Mouse (Mus musculus): ENCODE measurements around the gene Gng7.

Gng7 gene

DNA sequence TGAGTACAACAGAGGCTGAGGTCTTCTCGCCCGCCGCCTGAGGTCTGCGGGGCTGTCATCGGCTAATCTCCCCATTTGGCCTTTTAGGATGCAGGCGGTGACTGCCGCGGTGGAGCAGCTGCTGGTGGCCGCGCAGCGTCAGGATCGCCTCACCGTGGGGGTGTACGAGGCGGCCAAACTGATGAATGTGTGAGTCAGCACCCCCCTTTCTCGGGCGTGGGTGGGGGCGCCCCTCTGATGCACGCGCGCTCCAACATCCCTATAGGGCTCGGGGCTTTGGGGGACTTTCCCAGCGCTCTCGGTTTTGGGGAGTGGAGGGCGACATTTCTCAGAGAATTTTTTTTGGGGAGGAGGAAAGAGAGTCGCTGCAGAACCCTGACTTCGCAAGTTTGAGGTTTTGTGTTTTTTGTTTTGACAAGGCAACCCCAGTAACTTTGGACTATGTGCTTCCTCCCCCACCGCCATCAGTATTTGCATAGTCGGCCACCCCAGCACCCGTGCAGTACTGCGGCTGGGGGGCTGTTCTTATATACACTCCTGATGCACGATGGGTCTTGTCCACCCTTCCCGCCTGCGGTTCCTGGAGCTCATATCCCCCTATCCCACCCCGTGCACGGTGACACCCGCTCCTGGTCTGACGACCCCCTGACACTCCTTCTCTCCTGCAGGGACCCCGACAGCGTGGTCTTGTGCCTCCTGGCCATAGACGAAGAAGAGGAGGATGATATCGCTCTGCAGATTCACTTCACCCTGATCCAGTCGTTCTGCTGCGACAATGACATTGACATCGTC, 84.2 kb downstream of the Gng7 start:
- in situ Hi-C loops (cut with MboI), result no loop called here

- in situ Hi-C loops (cut with MboI), result loop anchor here (5.0 kb wide), 1 partner anchor 68 kb away; no protein-coding TSS in a partner anchor
Observed at GRCm38 (mm10) chr10:80929299-80930226, 85.2 kb downstream of the Gng7 start, which contains the start of gene Gadd45b. Gene Gadd45b, plus strand, starts transcription at chr10:80930073.

GRCm38 (mm10) chr10:80928586-80929298, 86.0 kb downstream of the Gng7 start:
- in situ Hi-C loops (cut with MboI), result loop anchor here (5.0 kb wide), 1 partner anchor 69 kb away; no protein-coding TSS in a partner anchor

DNA sequence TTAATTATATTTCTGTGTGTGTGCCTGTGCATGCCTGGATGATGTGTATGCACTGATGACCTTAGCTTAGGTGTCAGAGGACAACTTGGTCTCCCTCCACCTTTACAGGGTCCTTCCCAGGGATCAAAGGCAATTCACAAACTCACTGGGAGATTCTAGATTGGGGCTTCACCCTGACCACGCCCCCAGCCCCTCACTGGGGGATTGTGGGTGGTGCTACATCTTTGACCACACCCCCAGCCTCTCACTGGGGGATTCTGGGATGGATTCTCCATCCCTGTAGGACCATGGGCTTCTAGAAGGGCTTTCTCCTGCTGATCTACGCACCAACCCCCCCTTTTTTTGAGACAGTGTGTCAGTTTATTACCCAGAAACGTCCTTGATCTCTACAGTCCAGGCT, 89.3 kb downstream of the Gng7 start:
- in situ Hi-C loops (cut with MboI), result loop anchor here (5.0 kb wide), 1 partner anchor 72 kb away; no protein-coding TSS in a partner anchor

- in situ Hi-C loops (cut with MboI), result no loop called here
Observed at GRCm38 (mm10) chr10:80921923-80922322, 92.8 kb downstream of the Gng7 start.

DNA sequence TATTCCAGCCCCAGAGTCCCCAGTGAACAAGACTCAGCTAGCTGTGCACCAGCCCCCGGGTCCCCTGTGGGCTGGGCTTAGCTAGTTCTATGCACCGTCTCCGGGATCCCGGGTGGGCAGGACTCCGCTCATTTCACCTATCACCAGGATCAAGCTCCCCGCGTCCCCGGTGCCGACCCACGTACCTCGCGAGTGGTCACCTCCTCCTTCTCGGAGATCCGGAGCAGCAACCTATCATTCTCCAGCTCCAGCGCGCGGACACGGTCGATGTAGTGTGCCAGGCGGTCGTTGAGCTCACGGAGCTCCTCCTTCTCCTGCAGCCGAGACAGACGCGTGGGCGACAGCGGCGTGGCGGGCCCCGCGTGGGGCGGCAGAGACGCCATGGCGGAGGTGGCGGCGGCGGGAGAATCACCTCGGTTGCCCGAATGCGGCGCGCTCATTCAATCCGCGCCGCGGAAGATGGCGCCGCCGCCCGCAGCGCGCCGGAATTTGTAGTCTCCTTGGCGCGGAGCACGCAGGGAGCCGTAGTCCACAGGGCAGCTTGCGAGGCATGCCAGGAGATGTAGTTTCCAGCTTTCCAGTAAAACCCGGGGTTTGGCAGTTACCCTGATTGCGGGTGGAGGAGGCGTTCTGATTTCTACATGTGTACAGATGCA, 96.8 kb downstream of the Gng7 start, which contains the start of gene Lmnb2:
TSS of gene Lmnb2 (minus strand) at position 467 of the 656 bp plus-strand sequence.
- in situ Hi-C loops (cut with MboI), result no loop called here

DNA sequence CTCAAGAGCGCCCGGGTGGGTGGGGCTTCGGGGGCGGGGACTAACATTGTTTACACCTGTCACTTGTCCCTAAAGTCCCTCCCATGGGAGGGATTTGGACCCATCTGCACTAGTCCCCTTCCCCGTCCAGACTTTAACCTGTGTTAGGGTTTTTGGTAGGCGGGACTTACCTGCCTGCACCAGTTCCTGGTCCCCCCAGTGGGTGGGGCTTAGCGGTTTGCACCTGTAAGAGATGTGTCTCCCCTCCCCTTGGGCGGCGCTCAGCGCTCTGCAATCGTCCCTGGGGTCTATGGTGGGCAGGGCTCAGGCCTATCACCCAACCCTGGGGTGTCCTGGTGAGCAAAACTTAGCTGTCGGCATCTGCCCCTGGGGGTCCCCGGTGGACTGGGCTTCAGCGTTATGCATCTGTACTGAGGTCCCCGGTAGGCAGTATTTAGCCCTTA, 97.4 kb downstream of the Gng7 start:
- in situ Hi-C loops (cut with MboI), result no loop called here

- in situ Hi-C loops (cut with MboI), result no loop called here
Observed at GRCm38 (mm10) chr10:80915736-80916135, 99.0 kb downstream of the Gng7 start.

GRCm38 (mm10) chr10:80915260-80915659, 99.5 kb downstream of the Gng7 start:
- in situ Hi-C loops (cut with MboI), result no loop called here

DNA sequence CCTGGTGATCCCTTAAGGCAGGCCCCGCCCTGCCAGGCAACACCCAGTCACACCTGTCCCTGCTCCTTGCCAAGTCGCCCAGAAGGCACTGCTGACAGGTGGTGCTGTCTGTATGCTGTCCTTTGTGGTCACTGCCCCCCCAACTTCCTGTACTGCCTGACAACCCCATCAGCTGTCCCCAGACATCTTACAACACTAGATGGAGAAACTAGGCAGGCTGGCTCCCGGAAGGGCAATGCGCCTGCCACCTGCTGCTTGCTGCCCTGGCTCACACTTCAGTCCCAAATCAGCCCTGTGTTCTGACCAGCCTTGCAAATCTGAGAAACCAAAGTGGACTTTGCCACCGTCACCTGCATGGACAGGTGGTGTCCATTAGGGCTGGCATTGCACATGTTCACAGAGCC, 100.5 kb downstream of the Gng7 start:
- in situ Hi-C loops (cut with MboI), result no loop called here

GRCm38 (mm10) chr10:80913364-80914011, 101.3 kb downstream of the Gng7 start:
- in situ Hi-C loops (cut with MboI), result no loop called here

GRCm38 (mm10) chr10:80911891-80912290, 102.9 kb downstream of the Gng7 start:
- in situ Hi-C loops (cut with MboI), result no loop called here

DNA sequence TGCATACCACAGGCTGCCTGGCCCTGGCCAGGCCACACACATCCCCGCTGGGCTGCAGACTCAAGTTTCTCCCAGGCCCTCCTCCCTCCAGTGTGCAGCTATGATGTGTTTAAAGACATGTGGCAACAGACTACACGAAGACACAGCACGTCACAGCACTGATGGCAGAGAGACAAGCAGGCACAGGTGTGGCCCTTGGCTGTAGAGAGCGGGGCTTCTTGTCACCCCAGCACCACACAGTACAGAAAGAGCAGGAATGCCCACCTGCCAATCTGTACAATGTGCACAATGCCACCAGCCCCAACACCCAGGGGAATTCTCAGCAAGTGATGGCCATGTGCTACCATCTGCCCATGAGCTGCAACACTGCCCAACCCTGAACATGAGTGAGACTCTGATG, 103.4 kb downstream of the Gng7 start:
- in situ Hi-C loops (cut with MboI), result no loop called here

GRCm38 (mm10) chr10:80909375-80910162, 105.2 kb downstream of the Gng7 start:
- in situ Hi-C loops (cut with MboI), result no loop called here

DNA sequence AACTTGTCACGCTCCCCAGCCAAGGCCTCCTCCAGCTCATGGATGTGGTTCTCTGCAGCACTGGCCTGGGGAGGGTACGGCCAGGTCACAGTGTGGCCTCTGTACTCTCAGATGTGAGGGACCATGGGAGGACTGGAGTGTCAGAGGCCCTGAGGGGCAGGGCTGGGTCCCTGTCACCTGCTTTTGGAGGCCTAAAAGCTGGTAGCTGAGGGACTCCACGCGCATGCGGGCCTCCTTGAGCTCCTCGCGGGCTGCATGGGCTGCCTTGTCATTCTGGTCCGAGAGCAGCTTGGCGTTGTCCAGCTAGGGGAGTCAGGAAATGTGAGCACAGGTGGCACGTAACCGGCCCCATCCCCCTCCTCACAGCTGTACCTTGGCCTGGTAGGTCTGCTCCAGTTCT, 110.0 kb downstream of the Gng7 start:
- in situ Hi-C loops (cut with MboI), result no loop called here

DNA sequence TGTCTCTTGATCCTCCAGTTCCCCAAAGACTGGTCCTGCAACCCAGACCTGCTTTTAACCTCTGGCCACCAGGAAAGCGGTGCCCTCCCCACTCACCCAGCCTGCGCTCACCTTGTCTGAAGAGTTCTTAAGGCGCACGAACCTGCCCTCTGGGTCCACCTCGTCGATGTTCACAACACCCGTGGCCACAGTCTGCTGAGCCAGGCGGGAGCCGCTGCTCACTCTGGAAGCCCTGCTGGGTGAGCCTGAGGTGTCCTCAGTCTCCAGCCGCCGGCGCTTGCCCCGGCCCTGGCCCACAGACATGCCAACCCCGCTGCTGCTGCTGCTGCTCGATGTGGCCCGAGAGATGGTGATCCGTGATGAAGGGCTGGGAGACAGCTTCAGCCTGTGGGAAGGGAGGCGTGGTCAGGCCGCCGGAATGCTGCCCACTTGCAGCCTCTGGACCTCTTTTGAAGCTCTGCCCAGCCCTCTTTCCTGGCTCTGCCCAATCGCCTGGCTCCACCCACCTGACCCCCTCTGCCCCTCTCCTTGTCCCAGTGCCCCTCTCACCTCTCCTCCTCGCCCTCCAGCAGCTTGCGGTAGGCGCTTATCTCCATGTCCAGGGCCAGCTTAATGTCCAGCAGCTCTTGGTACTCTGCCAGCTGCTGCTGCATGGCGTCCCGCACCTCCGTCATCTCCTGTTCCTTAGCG, 110.6 kb downstream of the Gng7 start:
- in situ Hi-C loops (cut with MboI), result no loop called here

- in situ Hi-C loops (cut with MboI), result no loop called here
Observed at GRCm38 (mm10) chr10:80903282-80903681, 111.5 kb downstream of the Gng7 start.

DNA sequence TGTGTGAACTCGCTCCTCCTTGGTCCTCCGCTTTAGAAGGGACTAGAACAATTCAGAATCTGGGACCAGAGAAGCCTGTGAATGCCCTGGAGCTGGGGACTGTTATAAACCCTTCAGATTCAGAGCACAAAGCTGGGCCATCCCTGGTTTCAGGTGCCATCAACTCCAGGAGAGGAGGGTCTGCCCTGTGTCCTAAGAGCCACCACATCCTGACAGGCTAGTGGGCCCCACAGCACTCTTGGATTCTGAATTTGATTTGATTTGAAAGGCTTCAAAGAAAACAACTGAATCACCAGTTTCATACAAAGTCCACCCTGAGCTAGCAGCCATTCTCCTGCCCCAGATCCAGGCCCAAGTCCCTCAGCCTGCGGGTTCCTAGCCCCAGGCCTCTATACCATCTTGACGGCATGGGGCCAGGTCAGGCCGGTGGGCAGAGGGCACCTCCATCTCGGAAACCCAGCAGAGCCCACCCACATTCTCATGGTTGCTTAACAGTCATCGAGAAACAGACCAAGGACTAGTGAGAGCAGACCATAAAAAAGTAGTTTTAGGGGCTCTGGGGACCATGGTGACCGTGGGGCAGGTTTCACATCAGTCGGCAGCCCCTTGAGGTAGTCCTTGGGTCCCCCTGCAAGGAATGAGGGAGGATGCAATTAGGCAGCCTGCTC, 112.3 kb downstream of the Gng7 start:
- in situ Hi-C loops (cut with MboI), result no loop called here
